Mouse (Mus musculus) midbrain, embryonic 13.5 days (tissue): Measurements from ENCODE around the gene Nfatc2ip. TPM values are rescaled to one million over a fixed set of nuclear protein-coding genes. Genes with fewer than 3 reads are reported as not detected.
"Not testable (repeated sequence)": the region's sequence is repeated elsewhere in the genome, so short reads cannot be mapped to it uniquely, and the experiment has no call there.

ENCODE experiments used
- ATAC-seq: fragments of 200-750 bp; cut with Nextera tagmentation; 2 replicates; pipeline ENCODE4 v1.8.0; 2017; ENCODE audit warnings: mild to moderate bottlenecking, moderate TSS enrichment, moderate library complexity
- H3K27ac ChIP-seq: fragments of 300-500 bp; sonication (generic); 2 replicates; pipeline ENCODE4 v1.5.1; 2015; ENCODE audit warnings: inconsistent platforms, mild to moderate bottlenecking, moderate library complexity
- H3K27me3 ChIP-seq: fragments of 300-500 bp; sonication (generic); 2 replicates; pipeline ENCODE4 v1.6.1; 2015; ENCODE audit warnings: mild to moderate bottlenecking, inconsistent platforms
- H3K36me3 ChIP-seq: fragments of 300-500 bp; sonication (generic); 2 replicates; pipeline ENCODE4 v1.6.1; 2015; ENCODE audit warnings: mild to moderate bottlenecking, inconsistent platforms
- H3K4me1 ChIP-seq: fragments of 300-500 bp; sonication (generic); replicated peaks from 2 replicates; pipeline ENCODE4 v1.6.1; 2015; ENCODE audit warnings: inconsistent platforms
- H3K4me2 ChIP-seq: fragments of 300-500 bp; sonication (generic); replicated peaks from 2 replicates; pipeline ENCODE4 v1.6.1; 2015; ENCODE audit warnings: moderate library complexity, mild to moderate bottlenecking, inconsistent platforms
- H3K4me3 ChIP-seq: fragments of 300-500 bp; sonication (generic); replicated peaks from 2 replicates; pipeline ENCODE4 v1.5.1; 2015; ENCODE audit warnings: mild to moderate bottlenecking, inconsistent platforms
- H3K9ac ChIP-seq: fragments of 300-500 bp; sonication (generic); replicated peaks from 2 replicates; pipeline ENCODE4 v1.6.1; 2015; ENCODE audit warnings: mild to moderate bottlenecking, inconsistent platforms
- H3K9me3 ChIP-seq: fragments of 300-500 bp; sonication (generic); 2 replicates; pipeline ENCODE4 v1.6.1; 2016; ENCODE audit warnings: mild to moderate bottlenecking, inconsistent platforms
- WGBS: fragments of 180-500 bp; shearing (Covaris S2); methylation state at CpG from one replicate; pipeline ENCODE4 v1.1.7; 2015; 5-methylcytosine and 5-hydroxymethylcytosine counted together
- polyA plus RNA-seq: library from polyadenylated mRNA; unstranded; fragments of >200 nt; fragmentation: Nextera tagmentation; extraction: Ambion mirVana; gene quantifications from 2 replicates; pipeline ENCODE4 v1.2.1, GENCODE M21; 2015

The Nfatc2ip gene
- polyA plus RNA-seq, 1 experiment from 2014 or later: 3.8 TPM

- not testable (repeated sequence) for H3K9ac ChIP-seq, H3K9me3 ChIP-seq, H3K4me3 ChIP-seq, H3K27me3 ChIP-seq, H3K4me2 ChIP-seq, H3K4me1 ChIP-seq, H3K27ac ChIP-seq, ATAC-seq, H3K36me3 ChIP-seq
- WGBS: 80% methylated on average over 8 of the region's 8 CpGs
Measured at GRCm38 (mm10) chr7:126402518-126402917, 6.0 kb upstream of the Nfatc2ip start.

GRCm38 (mm10) chr7:126399548-126399947 is 3.0 kb upstream of the Nfatc2ip start:
- Histone ChIP-seq H3K4me1 (peaks cover 14% of the 10 kb centered on the region), H3K27ac (no peak overlapping the region), H3K4me3 (no peak overlapping the region), H3K4me2 (no peak overlapping the region), H3K9ac (no peak overlapping the region), H3K9me3 (no peaks in the 10 kb centered on the region), H3K27me3 (no peaks in the 10 kb centered on the region), H3K36me3 (no peaks in the 10 kb centered on the region)
- WGBS: 9% methylated on average over 5 of the region's 5 CpGs
- no peak for ATAC-seq

GRCm38 (mm10) chr7:126397822-126398221 is 1.3 kb upstream of the Nfatc2ip start:
- Histone ChIP-seq H3K4me2 (no peak overlapping the region), H3K36me3 (no peaks in the 10 kb centered on the region), H3K9me3 (no peaks in the 10 kb centered on the region), H3K4me1 (peaks cover 14% of the 10 kb centered on the region), H3K27me3 (no peaks in the 10 kb centered on the region), H3K27ac (no peak overlapping the region), H3K9ac (no peak overlapping the region), H3K4me3 (no peak overlapping the region)
- WGBS: 98% methylated on average over 4 of the region's 4 CpGs
- no peak for ATAC-seq

GRCm38 (mm10) chr7:126397221-126397620 is 684 bp upstream of the Nfatc2ip start:
- Histone ChIP-seq H3K4me2 (0 out of 2 replicates have a peak overlapping the region, but pooled peaks have one; percentile 16), H3K9ac (no peak overlapping the region), H3K4me1 (peaks cover 14% of the 10 kb centered on the region), H3K27me3 (no peaks in the 10 kb centered on the region), H3K36me3 (no peaks in the 10 kb centered on the region), H3K9me3 (no peaks in the 10 kb centered on the region), H3K4me3 (no peak overlapping the region), H3K27ac (no peak overlapping the region)
- ATAC-seq: no peak
- whole genome bisulfite sequencing: 58% methylated on average over 6 of the region's 6 CpGs

GRCm38 (mm10) chr7:126392086-126392884 is 4.3 kb downstream of the Nfatc2ip start:
- H3K4me3 ChIP-seq, H3K27me3 ChIP-seq, H3K4me2 ChIP-seq, H3K9ac ChIP-seq, H3K27ac ChIP-seq, ATAC-seq, H3K9me3 ChIP-seq: not testable (repeated sequence)
- Histone ChIP-seq H3K4me1 (peaks cover 13% of the 10 kb centered on the region), H3K36me3 (peaks cover 31% of the 10 kb centered on the region)
- 92% methylated on average over 7 of the region's 7 CpGs for WGBS

- Histone ChIP-seq H3K9ac (no peak overlapping the region), H3K27ac (no peak overlapping the region), H3K36me3 (peaks cover 59% of the 10 kb centered on the region), H3K4me1 (no peaks in the 10 kb centered on the region), H3K4me3 (no peak overlapping the region), H3K27me3 (no peaks in the 10 kb centered on the region), H3K9me3 (no peaks in the 10 kb centered on the region), H3K4me2 (no peak overlapping the region)
- ATAC-seq: no peak
- 100% methylated on average over 1 of the region's 1 CpGs for WGBS
Measured at GRCm38 (mm10) chr7:126388185-126388584, 8.4 kb downstream of the Nfatc2ip start.

GRCm38 (mm10) chr7:126383565-126383964 is 13.0 kb downstream of the Nfatc2ip start:
- 94% methylated on average over 5 of the region's 5 CpGs for WGBS
- Histone ChIP-seq H3K4me2 (no peak overlapping the region), H3K36me3 (peaks cover 40% of the 10 kb centered on the region), H3K27me3 (no peaks in the 10 kb centered on the region), H3K4me1 (no peaks in the 10 kb centered on the region), H3K27ac (no peak overlapping the region), H3K9ac (no peak overlapping the region), H3K4me3 (no peak overlapping the region), H3K9me3 (no peaks in the 10 kb centered on the region)
- no peak for ATAC-seq

GRCm38 (mm10) chr7:126377278-126378158 is 19.0 kb downstream of the Nfatc2ip start, which contains the start of gene Spns1:
Gene Spns1 (minus strand): TSS chr7:126377450.
- H3K36me3 ChIP-seq: peaks cover 25% of the 10 kb centered on the region
- H3K9ac ChIP-seq: peak within 1 kb of the TSS; percentile 76
- ATAC-seq: peak; percentile 95
- H3K4me2 ChIP-seq: peak within 1 kb of the TSS; percentile 92
- no peaks in the 10 kb centered on the region for H3K9me3 ChIP-seq
- WGBS: under 1% methylated on average over 33 of the region's 33 CpGs
- no peaks in the 10 kb centered on the region for H3K27me3 ChIP-seq
- peaks cover 26% of the 10 kb centered on the region for H3K4me1 ChIP-seq
- H3K27ac ChIP-seq: peak within 1 kb of the TSS; percentile 84
- H3K4me3 ChIP-seq: peak within 1 kb of the TSS; percentile 79

GRCm38 (mm10) chr7:126376903-126377277 is 19.6 kb downstream of the Nfatc2ip start:
- 2% methylated on average over 27 of the region's 27 CpGs for WGBS
- H3K4me2 ChIP-seq: peak overlapping the region; percentile 92

GRCm38 (mm10) chr7:126375012-126375411 is 21.5 kb downstream of the Nfatc2ip start:
- Histone ChIP-seq H3K4me2 (no peak overlapping the region), H3K4me3 (no peak overlapping the region), H3K9me3 (no peaks in the 10 kb centered on the region), H3K27me3 (no peaks in the 10 kb centered on the region), H3K36me3 (peaks cover 50% of the 10 kb centered on the region), H3K27ac (no peak overlapping the region), H3K4me1 (peaks cover 26% of the 10 kb centered on the region), H3K9ac (no peak overlapping the region)
- 80% methylated on average over 5 of the region's 5 CpGs for WGBS
- ATAC-seq: no peak

More at GRCm38 (mm10) chr7:126376903-126377277, 19.6 kb downstream of the Nfatc2ip start:
- Histone ChIP-seq H3K9me3 (no peaks in the 10 kb centered on the region), H3K4me3 (peak overlapping the region; percentile 79), H3K27me3 (no peaks in the 10 kb centered on the region), H3K9ac (peak overlapping the region; percentile 76), H3K27ac (0 out of 2 replicates have a peak overlapping the region, but pooled peaks have one; percentile 42), H3K4me1 (peaks cover 26% of the 10 kb centered on the region), H3K36me3 (peaks cover 32% of the 10 kb centered on the region)
- ATAC-seq: no peak; the same call in 1 of the 2 replicates

GRCm38 (mm10) chr7:126374526-126374925 is 22.0 kb downstream of the Nfatc2ip start:
- Histone ChIP-seq H3K4me1 (peaks cover 26% of the 10 kb centered on the region), H3K4me2 (no peak overlapping the region), H3K9ac (no peak overlapping the region), H3K27ac (no peak overlapping the region), H3K4me3 (no peak overlapping the region), H3K36me3 (peaks cover 55% of the 10 kb centered on the region), H3K9me3 (no peaks in the 10 kb centered on the region), H3K27me3 (no peaks in the 10 kb centered on the region)
- no peak for ATAC-seq
- 90% methylated on average over 6 of the region's 6 CpGs for WGBS

GRCm38 (mm10) chr7:126373007-126373406 is 23.5 kb downstream of the Nfatc2ip start:
- Histone ChIP-seq H3K4me1 (peaks cover 21% of the 10 kb centered on the region), H3K36me3 (peaks cover 69% of the 10 kb centered on the region), H3K4me3 (no peak overlapping the region), H3K27me3 (no peaks in the 10 kb centered on the region), H3K9ac (no peak overlapping the region), H3K4me2 (no peak overlapping the region), H3K27ac (no peak overlapping the region), H3K9me3 (no peaks in the 10 kb centered on the region)
- WGBS: 92% methylated on average over 9 of the region's 9 CpGs
- ATAC-seq: no peak
